Mouse (Mus musculus): Measurements from ENCODE around the gene Dglucy. TPM values are rescaled to one million over a fixed set of nuclear protein-coding genes. Genes with fewer than 3 reads are reported as not detected.

Dglucy gene
- polyA plus RNA-seq, 1 experiment from 2014 or later, result 0.57 TPM

- Histone ChIP-seq H3K9ac (ENCODE audit: low read depth, low read length) (no peak overlapping the region), H3K4me1 (replicated peaks; ENCODE audit: control insufficient read depth, insufficient read depth, low read length) (no peaks in the 10 kb centered on the region), H3K4me2 (replicated peaks; ENCODE audit: low read depth, low read length) (no peak overlapping the region), H3K27ac (ENCODE audit: low read depth, low read length) (no peak overlapping the region), H3K4me3 (ENCODE audit: low read depth, low read length) (no peak overlapping the region), H3K27me3 (ENCODE audit: control insufficient read depth, insufficient read depth, low read length) (no peaks in the 10 kb centered on the region), H3K36me3 (ENCODE audit: control insufficient read depth, insufficient read depth, low read length) (no peaks in the 10 kb centered on the region), H3K9me3 (ENCODE audit: control insufficient read depth, low read length) (no peaks in the 10 kb centered on the region)
- 85% methylated on average over 2 of the region's 2 CpGs for WGBS
- ATAC-seq (ENCODE audit: low FRiP score) (no peak), DNase-seq (ENCODE audit: low spot score) (no peak)
Observed at GRCm38 (mm10) chr12:100856337-100856736, 77.5 kb downstream of the Dglucy start.

GRCm38 (mm10) chr12:100857791-100858190, 78.9 kb downstream of the Dglucy start:
- Histone ChIP-seq H3K36me3 (ENCODE audit: control insufficient read depth, insufficient read depth, low read length) (no peaks in the 10 kb centered on the region), H3K9ac (ENCODE audit: low read depth, low read length) (no peak overlapping the region), H3K27me3 (ENCODE audit: control insufficient read depth, insufficient read depth, low read length) (no peaks in the 10 kb centered on the region), H3K9me3 (ENCODE audit: control insufficient read depth, low read length) (no peaks in the 10 kb centered on the region), H3K27ac (ENCODE audit: low read depth, low read length) (no peak overlapping the region), H3K4me1 (replicated peaks; ENCODE audit: control insufficient read depth, insufficient read depth, low read length) (no peaks in the 10 kb centered on the region), H3K4me2 (replicated peaks; ENCODE audit: low read depth, low read length) (no peak overlapping the region), H3K4me3 (ENCODE audit: low read depth, low read length) (no peak overlapping the region)
- 78% methylated on average over 7 of the region's 7 CpGs for WGBS
- no peak for ATAC-seq (ENCODE audit: low FRiP score)
- DNase-seq (ENCODE audit: low spot score), result no peak

- Histone ChIP-seq H3K4me3 (ENCODE audit: low read depth, low read length) (no peak overlapping the region), H3K27me3 (ENCODE audit: control insufficient read depth, insufficient read depth, low read length) (no peaks in the 10 kb centered on the region), H3K4me2 (replicated peaks; ENCODE audit: low read depth, low read length) (no peak overlapping the region), H3K9ac (ENCODE audit: low read depth, low read length) (no peak overlapping the region), H3K27ac (ENCODE audit: low read depth, low read length) (no peak overlapping the region), H3K4me1 (replicated peaks; ENCODE audit: control insufficient read depth, insufficient read depth, low read length) (no peaks in the 10 kb centered on the region), H3K9me3 (ENCODE audit: control insufficient read depth, low read length) (no peaks in the 10 kb centered on the region), H3K36me3 (ENCODE audit: control insufficient read depth, insufficient read depth, low read length) (no peaks in the 10 kb centered on the region)
- DNase-seq (ENCODE audit: low spot score) (no peak), ATAC-seq (ENCODE audit: low FRiP score) (no peak)
- WGBS, result 88% methylated on average over 3 of the region's 3 CpGs
Observed at GRCm38 (mm10) chr12:100862272-100862671, 83.4 kb downstream of the Dglucy start.

- Histone ChIP-seq H3K9ac (ENCODE audit: low read depth, low read length) (no peak overlapping the region), H3K36me3 (ENCODE audit: control insufficient read depth, insufficient read depth, low read length) (no peaks in the 10 kb centered on the region), H3K9me3 (ENCODE audit: control insufficient read depth, low read length) (no peaks in the 10 kb centered on the region), H3K27ac (ENCODE audit: low read depth, low read length) (no peak overlapping the region), H3K4me1 (replicated peaks; ENCODE audit: control insufficient read depth, insufficient read depth, low read length) (no peaks in the 10 kb centered on the region), H3K27me3 (ENCODE audit: control insufficient read depth, insufficient read depth, low read length) (no peaks in the 10 kb centered on the region), H3K4me3 (ENCODE audit: low read depth, low read length) (no peak overlapping the region), H3K4me2 (replicated peaks; ENCODE audit: low read depth, low read length) (no peak overlapping the region)
- ATAC-seq (ENCODE audit: low FRiP score), result no peak
- DNase-seq (ENCODE audit: low spot score), result no peak
- 93% methylated on average over 3 of the region's 3 CpGs for WGBS
Observed at GRCm38 (mm10) chr12:100862856-100863446, 84.1 kb downstream of the Dglucy start.

- Histone ChIP-seq H3K36me3 (ENCODE audit: control insufficient read depth, insufficient read depth, low read length) (no peaks in the 10 kb centered on the region), H3K9me3 (ENCODE audit: control insufficient read depth, low read length) (no peaks in the 10 kb centered on the region), H3K4me2 (replicated peaks; ENCODE audit: low read depth, low read length) (no peak overlapping the region), H3K9ac (ENCODE audit: low read depth, low read length) (no peak overlapping the region), H3K27me3 (ENCODE audit: control insufficient read depth, insufficient read depth, low read length) (no peaks in the 10 kb centered on the region), H3K4me3 (ENCODE audit: low read depth, low read length) (no peak overlapping the region), H3K27ac (ENCODE audit: low read depth, low read length) (no peak overlapping the region), H3K4me1 (replicated peaks; ENCODE audit: control insufficient read depth, insufficient read depth, low read length) (no peaks in the 10 kb centered on the region)
- no peak for DNase-seq (ENCODE audit: low spot score)
- no peak for ATAC-seq (ENCODE audit: low FRiP score)
Observed at GRCm38 (mm10) chr12:100865072-100865471, 86.2 kb downstream of the Dglucy start.

- Histone ChIP-seq H3K27ac (ENCODE audit: low read depth, low read length) (no peak overlapping the region), H3K9ac (ENCODE audit: low read depth, low read length) (no peak overlapping the region), H3K4me3 (ENCODE audit: low read depth, low read length) (no peak overlapping the region), H3K36me3 (ENCODE audit: control insufficient read depth, insufficient read depth, low read length) (no peaks in the 10 kb centered on the region), H3K4me1 (replicated peaks; ENCODE audit: control insufficient read depth, insufficient read depth, low read length) (no peaks in the 10 kb centered on the region), H3K4me2 (replicated peaks; ENCODE audit: low read depth, low read length) (no peak overlapping the region), H3K9me3 (ENCODE audit: control insufficient read depth, low read length) (no peaks in the 10 kb centered on the region), H3K27me3 (ENCODE audit: control insufficient read depth, insufficient read depth, low read length) (no peaks in the 10 kb centered on the region)
- DNase-seq (ENCODE audit: low spot score) (no peak), ATAC-seq (ENCODE audit: low FRiP score) (no peak)
- WGBS, result 68% methylated on average over 11 of the region's 11 CpGs
Observed at GRCm38 (mm10) chr12:100865509-100866078, 86.7 kb downstream of the Dglucy start.

GRCm38 (mm10) chr12:100867097-100867496, 88.2 kb downstream of the Dglucy start:
- 90% methylated on average over 8 of the region's 8 CpGs for WGBS
- Histone ChIP-seq H3K9me3 (ENCODE audit: control insufficient read depth, low read length) (no peaks in the 10 kb centered on the region), H3K27me3 (ENCODE audit: control insufficient read depth, insufficient read depth, low read length) (no peaks in the 10 kb centered on the region), H3K36me3 (ENCODE audit: control insufficient read depth, insufficient read depth, low read length) (no peaks in the 10 kb centered on the region), H3K4me2 (replicated peaks; ENCODE audit: low read depth, low read length) (no peak overlapping the region), H3K9ac (ENCODE audit: low read depth, low read length) (no peak overlapping the region), H3K4me1 (replicated peaks; ENCODE audit: control insufficient read depth, insufficient read depth, low read length) (no peaks in the 10 kb centered on the region), H3K27ac (ENCODE audit: low read depth, low read length) (no peak overlapping the region), H3K4me3 (ENCODE audit: low read depth, low read length) (no peak overlapping the region)
- ATAC-seq (ENCODE audit: low FRiP score), result no peak
- DNase-seq (ENCODE audit: low spot score), result no peak

GRCm38 (mm10) chr12:100868049-100868622, 89.3 kb downstream of the Dglucy start:
- H3K9me3 ChIP-seq (ENCODE audit: control insufficient read depth, low read length), result no peaks in the 10 kb centered on the region
- 62% methylated on average over 4 of the region's 4 CpGs for WGBS
- H3K4me3 ChIP-seq (ENCODE audit: low read depth, low read length), result no peak overlapping the region
- no peaks in the 10 kb centered on the region for H3K27me3 ChIP-seq (ENCODE audit: control insufficient read depth, insufficient read depth, low read length)
- no peaks in the 10 kb centered on the region for H3K36me3 ChIP-seq (ENCODE audit: control insufficient read depth, insufficient read depth, low read length)
- no peak overlapping the region for H3K27ac ChIP-seq (ENCODE audit: low read depth, low read length)
- ATAC-seq (ENCODE audit: low FRiP score), result no peak
- H3K9ac ChIP-seq (ENCODE audit: low read depth, low read length), result no peak overlapping the region
- DNase-seq (ENCODE audit: low spot score), result no peak
- H3K4me1 ChIP-seq (replicated peaks; ENCODE audit: control insufficient read depth, insufficient read depth, low read length), result no peaks in the 10 kb centered on the region
- no peak overlapping the region for H3K4me2 ChIP-seq (replicated peaks; ENCODE audit: low read depth, low read length)

- Histone ChIP-seq H3K27me3 (ENCODE audit: control insufficient read depth, insufficient read depth, low read length) (no peaks in the 10 kb centered on the region), H3K4me3 (ENCODE audit: low read depth, low read length) (no peak overlapping the region), H3K36me3 (ENCODE audit: control insufficient read depth, insufficient read depth, low read length) (no peaks in the 10 kb centered on the region), H3K9me3 (ENCODE audit: control insufficient read depth, low read length) (no peaks in the 10 kb centered on the region), H3K27ac (ENCODE audit: low read depth, low read length) (no peak overlapping the region), H3K4me2 (replicated peaks; ENCODE audit: low read depth, low read length) (no peak overlapping the region), H3K9ac (ENCODE audit: low read depth, low read length) (no peak overlapping the region), H3K4me1 (replicated peaks; ENCODE audit: control insufficient read depth, insufficient read depth, low read length) (no peaks in the 10 kb centered on the region)
- DNase-seq (ENCODE audit: low spot score) (no peak), ATAC-seq (ENCODE audit: low FRiP score) (no peak)
- 88% methylated on average over 6 of the region's 6 CpGs for WGBS
Observed at GRCm38 (mm10) chr12:100871234-100871633, 92.4 kb downstream of the Dglucy start.

All from hindbrain, embryonic 11.5 days (tissue).